Mouse (Mus musculus) MEL (cell line): ENCODE results near the gene Art3.
A peak's percentile ranks its signal among the peaks of the same experiment; 100 is the strongest.

Source experiments
- BHLHE40 ChIP-seq: IDR thresholded peaks from 2 replicates; pipeline ENCODE4 v1.6.1; 2012; ENCODE audit warnings: low read depth, mild to moderate bottlenecking, inconsistent platforms, low read length, improper control_type of control experiment, borderline replicate concordance
- CHD2 ChIP-seq: IDR thresholded peaks from 2 replicates; pipeline ENCODE4 v1.6.1; 2011; ENCODE audit warnings: low read length, improper control_type of control experiment
- CTCF ChIP-seq, 3 experiments: IDR thresholded peaks in 2 of 3; conservative IDR thresholded peaks in 1 of 3; 2 replicates each; pipeline ENCODE4 v1.5.1; 2011 to 2012; ENCODE audit warnings: low read length in 3 of 3, low read depth in 2 of 3, mild to moderate bottlenecking in 2 of 3, improper control_type of control experiment in 1 of 3, inconsistent platforms in 1 of 3, mixed read lengths in 1 of 3, moderate library complexity in 1 of 3; ENCODE audit not compliant: control insufficient read depth in 1 of 3, insufficient read depth in 1 of 3, poor library complexity in 1 of 3, severe bottlenecking in 1 of 3
- ELF1 ChIP-seq: IDR thresholded peaks from 2 replicates; pipeline ENCODE4 v1.6.1; 2014; ENCODE audit warnings: low read depth, mild to moderate bottlenecking, inconsistent platforms, low read length, improper control_type of control experiment, moderate library complexity
- EP300 ChIP-seq, 2 experiments: IDR thresholded peaks; 2 replicates each; pipeline ENCODE4 v1.6.1; 2011; ENCODE audit warnings: improper control_type of control experiment in 2 of 2, low read length in 2 of 2, low read depth in 1 of 2, mild to moderate bottlenecking in 1 of 2
- GATA1 ChIP-seq: IDR thresholded peaks from 2 replicates; pipeline ENCODE4 v1.6.1; 2011; ENCODE audit warnings: low read depth, low read length, improper control_type of control experiment
- MYC ChIP-seq: IDR thresholded peaks from 2 replicates; pipeline ENCODE4 v1.6.1; 2011; ENCODE audit warnings: low read depth, mild to moderate bottlenecking, low read length, improper control_type of control experiment, moderate library complexity
- POLR2A ChIP-seq, 2 experiments: IDR thresholded peaks; 2 replicates each; pipeline ENCODE4 v1.6.1; 2011 to 2012; ENCODE audit warnings: low read length in 2 of 2, mild to moderate bottlenecking in 2 of 2, control low read depth in 1 of 2, improper control_type of control experiment in 1 of 2, low read depth in 1 of 2, moderate library complexity in 1 of 2; ENCODE audit not compliant: control insufficient read depth in 1 of 2, insufficient read depth in 1 of 2, poor library complexity in 1 of 2
- POLR2AphosphoS5 ChIP-seq: IDR thresholded peaks from 2 replicates; pipeline ENCODE4 v1.6.1; 2012; ENCODE audit warnings: low read depth, borderline replicate concordance, mild to moderate bottlenecking, inconsistent platforms, low read length, moderate library complexity, mixed read lengths
- SMC3 ChIP-seq: IDR thresholded peaks from 2 replicates; pipeline ENCODE4 v1.6.1; 2011; ENCODE audit warnings: low read depth, low read length, improper control_type of control experiment
- TAL1 ChIP-seq: IDR thresholded peaks from 2 replicates; pipeline ENCODE4 v1.6.1; 2012; ENCODE audit warnings: mild to moderate bottlenecking, inconsistent platforms, low read length, moderate library complexity, mixed read lengths
- ZKSCAN1 ChIP-seq: IDR thresholded peaks from 2 replicates; pipeline ENCODE4 v1.6.1; 2012; ENCODE audit warnings: low read depth, mild to moderate bottlenecking, inconsistent platforms, low read length, improper control_type of control experiment, moderate library complexity

DNA sequence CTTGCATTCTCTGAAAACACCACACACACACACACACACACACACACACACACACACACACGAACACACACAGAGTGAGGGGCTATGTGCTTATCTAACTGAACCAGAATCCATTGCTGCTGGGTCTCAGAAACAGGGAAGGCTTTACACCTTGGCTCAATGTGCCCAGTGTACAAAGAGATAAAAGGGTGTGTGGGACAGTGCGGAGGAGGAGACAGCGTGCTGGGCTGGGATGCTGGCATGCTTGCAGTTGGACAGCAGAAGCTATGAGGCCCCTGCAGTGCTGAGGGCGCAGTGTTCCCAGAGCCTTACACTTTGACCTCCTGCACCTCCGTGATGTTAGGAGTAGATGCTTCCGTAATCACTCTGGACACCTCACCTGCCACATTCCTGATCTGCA, 64.8 kb downstream of the Art3 start:
- no peak for TF ChIP-seq CTCF (IDR thresholded peaks at IDR 0.05 in 2 of 3, conservative IDR thresholded peaks at IDR 0.05 in 1 of 3; ENCODE audit: control insufficient read depth in 1 of 3, insufficient read depth in 1 of 3, low read depth in 2 of 3, low read length in 3 of 3, poor library complexity in 1 of 3, severe bottlenecking in 1 of 3)
- no peak for TF ChIP-seq POLR2A (IDR thresholded peaks at IDR 0.05; ENCODE audit: control insufficient read depth in 1 of 2, insufficient read depth in 1 of 2, low read depth in 1 of 2, low read length in 2 of 2, poor library complexity in 1 of 2)
- no peak for TF ChIP-seq ELF1
- TF ChIP-seq ZKSCAN1, result no peak
- no peak for TF ChIP-seq MYC
- peak; percentile 91 for TF ChIP-seq TAL1
- no peak for TF ChIP-seq SMC3
- no peak for TF ChIP-seq BHLHE40
- peak; percentile 73 for TF ChIP-seq GATA1
- no peak for TF ChIP-seq POLR2AphosphoS5
- no peak for TF ChIP-seq CHD2
- peak; percentile 67 to 85 for TF ChIP-seq EP300 (IDR thresholded peaks at IDR 0.05; ENCODE audit: low read depth in 1 of 2, low read length in 2 of 2)
